ENCODE assay signal across 17 mouse cellular contexts in the genomic region with DNA sequence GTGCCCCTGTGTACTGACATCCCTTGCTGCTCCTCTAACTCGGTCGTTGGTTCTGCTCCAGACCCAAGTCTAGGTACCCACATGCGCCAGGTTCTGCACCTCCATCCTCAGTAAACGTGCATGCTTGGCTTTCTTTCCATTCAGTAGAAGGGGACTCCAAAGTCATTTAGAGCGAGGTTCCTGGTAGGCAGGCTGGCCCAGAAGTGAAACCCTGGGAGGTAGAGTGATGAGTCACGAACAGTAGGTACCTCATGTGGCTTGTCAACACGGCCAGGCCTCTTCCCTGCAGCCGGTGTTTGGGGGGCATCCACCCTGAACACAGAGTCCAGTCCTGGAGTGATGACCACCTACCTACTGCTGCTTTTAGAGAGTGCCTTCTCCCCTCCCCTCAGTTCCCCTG.
"Had no signal": no experiment of that assay in that cellular context is flagged by ENCODE, and none has a peak within 500 bp of the region (broad histone marks: within the 10 kb centered on the region; RNA-seq: fewer than 3 reads in every experiment).

No protein-coding gene starts in this region.

- H3K27me3 ChIP-seq: limb, embryonic 12.5 days; limb, embryonic 15.5 days; midbrain, embryonic 15.5 days; neural tube, embryonic 15.5 days had no signal

- H3K4me3 ChIP-seq: limb, embryonic 12.5 days; limb, embryonic 15.5 days; midbrain, embryonic 12.5 days; midbrain, embryonic 15.5 days; neural tube, embryonic 12.5 days; neural tube, embryonic 15.5 days had no signal

- DNase-seq: kidney, adult 2 months; kidney, postnatal 25 days; left cerebral cortex, postnatal 4 days; liver, postnatal 0 days; lung, embryonic 14.5 days; right cerebral cortex, adult 18-20 months; right cerebral cortex, postnatal 14 days; right cerebral cortex, postnatal 4 days; thymus, postnatal 25 days had no signal

- H3K9me3 ChIP-seq: limb, embryonic 12.5 days; limb, embryonic 15.5 days; midbrain, embryonic 12.5 days; midbrain, embryonic 15.5 days; neural tube, embryonic 12.5 days; neural tube, embryonic 15.5 days had no signal

- ATAC-seq: intestine, postnatal 0 days; liver, postnatal 0 days; lung, postnatal 0 days; midbrain, embryonic 15.5 days had no signal

- H3K36me3 ChIP-seq: limb, embryonic 12.5 days; limb, embryonic 15.5 days; midbrain, embryonic 12.5 days; midbrain, embryonic 15.5 days; neural tube, embryonic 12.5 days; neural tube, embryonic 15.5 days had no signal
